Mouse (Mus musculus): ENCODE measurements around the gene Gna14.

- TF ChIP-seq CTCF (IDR thresholded peaks at IDR 0.05) (no peak), POLR2A (IDR thresholded peaks at IDR 0.05; ENCODE audit: insufficient read depth, low read depth, low read length) (no peak)
Observed at GRCm38 (mm10) chr19:16411302-16411701, 24.3 kb upstream of the Gna14 start.

Data from heart, adult 2 months (tissue).